Mouse (Mus musculus) lung, embryonic 15.5 days (tissue): ENCODE results near the gene Ccdc66. TPM values are rescaled to one million over a fixed set of nuclear protein-coding genes. Genes with fewer than 3 reads are reported as not detected.

Experiments
- ATAC-seq: fragments of 200-750 bp; cut with Nextera tagmentation; 2 replicates; pipeline ENCODE4 v1.8.0; 2017; ENCODE audit warnings: moderate number of reproducible peaks, borderline replicate concordance; ENCODE audit not compliant: low FRiP score, low TSS enrichment; ENCODE audit errors: extremely low read depth
- H3K27ac ChIP-seq: fragments of 300-500 bp; sonication (generic); 2 replicates; pipeline ENCODE4 v1.5.1; 2015; ENCODE audit warnings: moderate library complexity, mild to moderate bottlenecking, inconsistent platforms
- H3K27me3 ChIP-seq: fragments of 300-500 bp; sonication (generic); 2 replicates; pipeline ENCODE4 v1.6.1; 2015; ENCODE audit warnings: inconsistent platforms
- H3K36me3 ChIP-seq: fragments of 300-500 bp; sonication (generic); 2 replicates; pipeline ENCODE4 v1.6.1; 2015; ENCODE audit warnings: inconsistent platforms
- H3K4me1 ChIP-seq: fragments of 300-500 bp; sonication (generic); 2 replicates; pipeline ENCODE4 v1.6.1; 2015; ENCODE audit warnings: inconsistent platforms
- H3K4me2 ChIP-seq: fragments of 300-500 bp; sonication (generic); 2 replicates; pipeline ENCODE4 v1.6.1; 2015; ENCODE audit warnings: inconsistent platforms, mild to moderate bottlenecking, moderate library complexity
- H3K4me3 ChIP-seq: fragments of 300-500 bp; sonication (generic); 2 replicates; pipeline ENCODE4 v1.5.1; 2015; ENCODE audit warnings: mild to moderate bottlenecking, inconsistent platforms
- H3K9ac ChIP-seq: fragments of 300-500 bp; sonication (generic); 2 replicates; pipeline ENCODE4 v1.6.1; 2015; ENCODE audit warnings: inconsistent platforms
- H3K9me3 ChIP-seq: fragments of 300-500 bp; sonication (generic); 2 replicates; pipeline ENCODE4 v1.6.1; 2016; ENCODE audit warnings: inconsistent platforms
- WGBS: fragments of 180-500 bp; shearing (Covaris S2); methylation state at CpG from one replicate; pipeline ENCODE4 v1.1.7; 2015; 5-methylcytosine and 5-hydroxymethylcytosine counted together
- polyA plus RNA-seq: library from polyadenylated mRNA; unstranded; fragments of >200 nt; fragmentation: Nextera tagmentation; extraction: Ambion mirVana; gene quantifications from 2 replicates; pipeline ENCODE4 v1.2.1, GENCODE M21; 2015

Ccdc66 gene
- polyA plus RNA-seq, 1 experiment from 2014 or later = 12.8 TPM

- ATAC-seq = no peak
- H3K4me1 ChIP-seq = no peaks in the 10 kb centered on the region
- no peak overlapping the region for H3K27ac ChIP-seq
- H3K4me3 ChIP-seq = no peak overlapping the region
- no peaks in the 10 kb centered on the region for H3K27me3 ChIP-seq
- H3K4me2 ChIP-seq = no peak overlapping the region
- no peaks in the 10 kb centered on the region for H3K9me3 ChIP-seq
- no peak overlapping the region for H3K9ac ChIP-seq
- WGBS = 94% methylated on average over 1 of the region's 1 CpGs
- peaks cover 22% of the 10 kb centered on the region; the same call in 1 of the 2 replicates for H3K36me3 ChIP-seq
Observed at GRCm38 (mm10) chr14:27436116-27436515, 72.1 kb downstream of the Ccdc66 start.

GRCm38 (mm10) chr14:27432064-27432463 lies 76.2 kb downstream of the Ccdc66 start:
- no peak for ATAC-seq
- Histone ChIP-seq H3K27ac (no peak overlapping the region), H3K27me3 (no peaks in the 10 kb centered on the region), H3K9ac (no peak overlapping the region), H3K4me2 (no peak overlapping the region), H3K4me3 (no peak overlapping the region), H3K36me3 (peaks cover 29% of the 10 kb centered on the region; the same call in 1 of the 2 replicates), H3K4me1 (peaks cover 7% of the 10 kb centered on the region; the same call in 1 of the 2 replicates), H3K9me3 (0 out of 2 replicates have a peak, but pooled peaks cover 7% of the 10 kb centered on the region)
- WGBS = 96% methylated on average over 2 of the region's 2 CpGs

Other genes starting within 250 kb of the Ccdc66 start
- 11.2 and 13.4 TPM in 2 replicates for gene Fam208a, start 79.6 kb downstream of the Ccdc66 start, polyA plus RNA-seq
- 1.4 and 2.3 TPM in 2 replicates for gene Erc2, start 114.0 kb upstream of the Ccdc66 start, polyA plus RNA-seq